Mouse (Mus musculus): ENCODE results near the gene Clpsl2.

GRCm38 (mm10) chr17:28588591-28588990 lies 39.4 kb downstream of the Clpsl2 start:
- TF ChIP-seq CTCF (IDR thresholded peaks at IDR 0.05) (no peak), POLR2A (IDR thresholded peaks at IDR 0.05; ENCODE audit: insufficient read depth, low read depth, low read length) (no peak), EP300 (IDR thresholded peaks at IDR 0.05; ENCODE audit: insufficient read depth, low read depth, low read length) (no peak)

Data from heart, adult 2 months (tissue).